Mouse (Mus musculus): ENCODE measurements around the gene Olfr959. TPM values are rescaled to one million over a fixed set of nuclear protein-coding genes. Genes with fewer than 3 reads are reported as not detected.

Gene Olfr959
- not detected for total RNA-seq (2021)
- long read RNA-seq, experiment 1 = 0 reads
- long read RNA-seq, experiment 2 = 0 reads

DNA sequence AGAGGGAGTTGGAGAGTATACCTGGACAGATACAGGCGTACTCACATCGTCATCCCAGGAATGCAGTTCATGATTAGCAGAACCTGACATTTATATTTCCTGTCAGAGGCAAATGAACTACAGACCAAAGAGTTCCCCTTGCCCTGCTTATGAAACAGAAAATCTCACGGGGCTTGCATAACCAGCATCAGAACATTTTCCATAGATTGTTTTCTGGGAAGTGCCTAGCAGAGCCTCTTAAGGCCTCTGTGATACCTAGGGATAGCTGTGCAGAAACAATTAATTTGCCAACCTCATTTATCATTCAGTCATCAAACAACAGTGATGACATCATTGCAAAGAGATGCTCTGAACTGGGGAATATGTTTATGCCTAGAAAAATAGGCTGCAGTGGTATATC, at the start of gene Olfr959:
Gene Olfr959 (minus strand): TSS at position 101 of the 400 bp plus-strand sequence.
- intact Hi-C loops (cut with DNase I; ENCODE audit: low total_unique reads) = no loop called here
- DNase-seq = no peak

DNA sequence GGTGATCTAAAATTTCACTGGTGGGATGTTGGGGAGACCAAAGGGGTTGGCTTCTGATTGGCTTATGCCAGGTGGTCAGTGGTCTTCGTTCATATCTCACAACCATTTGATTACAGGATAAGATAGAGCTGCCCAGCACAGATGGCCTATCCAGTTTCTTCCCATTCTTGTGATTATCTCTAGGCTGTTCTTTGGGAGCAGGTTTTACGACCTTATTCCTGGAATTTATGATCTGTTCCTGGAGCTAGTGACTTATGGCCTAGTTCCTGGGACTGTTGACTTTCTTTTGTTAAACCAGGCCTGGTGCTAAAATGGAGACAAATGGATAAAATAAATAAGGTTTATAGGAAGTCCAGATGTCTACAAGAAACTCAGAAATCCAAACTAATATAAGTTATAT, 49.3 kb upstream of the Olfr959 start:
- intact Hi-C loops (cut with DNase I; ENCODE audit: low total_unique reads) = no loop called here
- DNase-seq = no peak

DNA sequence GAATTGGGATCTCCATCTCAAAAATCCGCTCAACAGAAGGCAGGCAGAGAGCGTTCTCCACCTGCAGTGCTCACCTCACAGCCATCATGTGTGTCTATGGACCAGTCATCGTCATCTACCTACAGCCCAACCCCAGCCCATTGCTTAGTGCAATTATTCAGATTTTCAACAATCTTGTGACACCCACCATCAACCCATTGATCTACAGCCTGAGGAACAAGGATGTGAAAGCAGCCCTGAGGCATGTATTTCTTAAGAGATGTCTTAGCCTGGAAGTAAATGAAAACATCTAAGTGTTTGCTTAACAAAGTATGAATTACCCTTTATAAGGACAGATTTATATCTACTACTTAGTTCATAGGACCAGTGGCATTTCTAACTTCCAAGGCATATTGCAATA, 48.4 kb upstream of the Olfr959 start:
- no peak for DNase-seq
- intact Hi-C loops (cut with DNase I; ENCODE audit: low total_unique reads) = no loop called here

DNA sequence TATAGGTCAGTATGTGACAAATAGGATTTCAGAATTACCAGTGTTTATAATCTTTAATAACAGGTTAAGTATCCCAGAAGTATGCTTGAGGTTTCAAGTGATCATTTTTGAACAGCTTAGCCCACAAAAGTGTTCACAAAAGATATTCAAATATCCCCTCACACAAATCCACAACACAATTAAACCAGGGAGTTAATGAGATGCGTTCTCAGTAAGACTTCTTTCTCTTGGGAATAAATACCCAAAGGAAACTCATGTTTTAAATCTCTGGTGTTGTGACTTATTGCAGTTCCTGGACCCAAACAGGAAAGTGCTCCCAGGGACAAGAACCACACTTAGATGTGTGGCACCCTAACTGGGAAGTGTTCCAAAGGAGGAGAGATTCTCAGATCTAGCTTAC, 45.7 kb upstream of the Olfr959 start, which contains the start of gene Olfr960:
Gene Olfr960 (plus strand): TSS at position 301 of the 400 bp plus-strand sequence.
- no peak for DNase-seq
- intact Hi-C loops (cut with DNase I; ENCODE audit: low total_unique reads) = no loop called here

DNA sequence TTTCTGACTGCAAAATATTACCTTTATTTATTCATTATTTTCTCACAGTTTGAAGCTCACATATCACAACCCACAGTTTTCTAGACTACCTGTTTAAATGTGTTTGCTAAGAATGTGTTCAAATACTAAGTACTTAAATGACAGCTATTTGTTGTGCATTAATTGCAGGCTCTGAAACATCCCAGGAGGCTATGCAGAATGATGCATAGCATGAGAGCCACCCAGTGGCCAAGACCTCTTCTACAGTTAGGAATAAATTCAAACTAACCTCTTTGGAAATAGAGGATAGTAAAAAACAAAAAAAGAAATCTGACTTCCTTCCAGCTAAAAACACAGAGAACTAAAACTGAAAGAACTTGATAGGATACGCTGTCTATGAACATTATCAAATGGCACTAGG, 36.6 kb upstream of the Olfr959 start:
- intact Hi-C loops (cut with DNase I; ENCODE audit: low total_unique reads) = no loop called here
- DNase-seq = peak; percentile 12

DNA sequence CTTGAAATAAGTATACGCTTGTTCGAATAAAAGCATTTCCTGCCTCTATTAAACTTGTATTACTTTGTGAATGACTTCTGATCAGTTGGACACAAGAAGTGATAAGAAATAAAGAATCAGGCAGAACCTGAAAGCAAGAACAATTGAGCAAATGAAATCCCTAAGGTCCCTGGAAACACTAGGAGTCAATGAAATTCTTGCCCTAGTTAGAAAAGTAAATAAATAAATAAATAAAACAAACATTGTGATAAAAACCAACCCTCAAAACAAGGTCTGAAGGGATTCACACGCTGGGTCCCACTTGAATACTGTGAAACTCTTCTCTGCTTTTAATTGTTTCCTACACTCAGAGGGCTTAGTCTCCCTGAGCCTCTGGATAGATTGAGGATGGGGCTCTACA, 35.0 kb upstream of the Olfr959 start, which contains the start of gene Olfr148:
Gene Olfr148 (plus strand): TSS at position 301 of the 400 bp plus-strand sequence.
- intact Hi-C loops (cut with DNase I; ENCODE audit: low total_unique reads) = no loop called here

DNA sequence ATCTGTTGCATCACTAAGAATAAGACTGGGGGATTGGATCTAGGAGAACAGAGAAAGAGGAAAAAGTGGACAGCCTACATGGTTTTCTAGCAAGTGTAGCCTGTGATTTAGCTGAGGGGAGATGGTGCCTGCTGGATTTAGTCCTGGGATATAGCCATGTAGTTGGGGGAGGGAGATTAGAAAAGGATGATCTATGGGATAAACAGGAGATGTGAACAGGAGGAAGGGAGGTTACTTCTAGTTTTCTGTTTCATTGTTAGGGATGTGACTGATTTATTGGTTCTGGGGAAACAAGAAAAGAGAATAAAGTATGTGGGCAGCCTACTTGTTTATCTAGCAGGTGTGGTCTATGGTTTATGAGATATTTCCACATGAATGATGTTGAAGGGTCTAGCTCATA, 33.1 kb upstream of the Olfr959 start:
- intact Hi-C loops (cut with DNase I; ENCODE audit: low total_unique reads) = no loop called here
- no peak for DNase-seq

More for the DNA sequence above, 35.0 kb upstream of the Olfr959 start, which contains the start of gene Olfr148:
- no peak for DNase-seq

DNA sequence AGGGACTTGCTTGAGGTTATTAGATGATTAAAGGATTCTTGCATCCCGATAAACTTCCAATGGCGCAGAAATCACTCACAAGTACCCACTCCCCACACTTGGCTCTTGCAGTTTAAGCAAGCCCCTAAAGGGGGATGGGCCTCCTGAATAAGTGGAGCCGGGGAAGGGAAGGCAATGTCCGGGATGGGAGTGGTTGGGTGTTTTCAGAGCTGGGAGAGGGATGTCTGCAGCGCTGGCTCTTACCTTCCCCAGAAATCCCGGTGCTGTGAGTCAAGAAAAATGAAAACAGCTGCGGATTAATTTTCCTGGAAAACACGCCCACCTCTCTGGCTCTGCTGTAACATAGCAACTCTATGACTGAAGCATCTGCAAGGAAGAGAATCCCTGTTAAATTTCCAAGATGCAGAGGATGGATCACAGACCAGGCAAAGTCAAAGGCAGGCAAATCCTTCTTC, 28.7 kb upstream of the Olfr959 start, which contains the start of gene AW551984:
Gene AW551984 (minus strand): TSS at position 405 of the 455 bp plus-strand sequence.
- peak; percentile 23 for DNase-seq
- intact Hi-C loops (cut with DNase I; ENCODE audit: low total_unique reads) = no loop called here

DNA sequence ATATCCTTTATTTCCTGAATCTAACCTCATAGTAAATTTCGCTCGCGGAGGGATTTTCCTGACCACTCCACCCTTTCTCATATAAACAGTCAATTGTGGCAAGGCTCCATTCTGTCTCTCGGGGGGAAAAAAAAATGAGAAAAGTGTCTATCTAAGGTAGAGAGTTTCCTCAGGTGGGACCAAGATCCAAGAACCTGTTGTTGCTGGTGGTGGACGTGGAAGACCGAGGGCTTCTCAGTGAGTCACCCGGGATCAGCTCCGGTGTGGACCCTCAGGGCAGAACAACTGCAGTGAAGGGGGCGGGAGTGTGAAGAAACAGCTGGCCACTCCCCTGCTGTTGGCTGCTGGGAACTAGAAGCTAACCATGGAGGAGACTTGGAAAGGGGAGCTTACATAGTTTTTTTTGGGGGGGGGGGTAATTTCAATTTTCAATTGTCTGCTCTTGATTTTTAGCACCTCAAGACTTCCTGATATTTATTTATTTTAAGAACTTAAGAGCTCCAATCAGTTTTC, 28.0 kb upstream of the Olfr959 start:
- intact Hi-C loops (cut with DNase I; ENCODE audit: low total_unique reads) = no loop called here
- peak; percentile 42 for DNase-seq

DNA sequence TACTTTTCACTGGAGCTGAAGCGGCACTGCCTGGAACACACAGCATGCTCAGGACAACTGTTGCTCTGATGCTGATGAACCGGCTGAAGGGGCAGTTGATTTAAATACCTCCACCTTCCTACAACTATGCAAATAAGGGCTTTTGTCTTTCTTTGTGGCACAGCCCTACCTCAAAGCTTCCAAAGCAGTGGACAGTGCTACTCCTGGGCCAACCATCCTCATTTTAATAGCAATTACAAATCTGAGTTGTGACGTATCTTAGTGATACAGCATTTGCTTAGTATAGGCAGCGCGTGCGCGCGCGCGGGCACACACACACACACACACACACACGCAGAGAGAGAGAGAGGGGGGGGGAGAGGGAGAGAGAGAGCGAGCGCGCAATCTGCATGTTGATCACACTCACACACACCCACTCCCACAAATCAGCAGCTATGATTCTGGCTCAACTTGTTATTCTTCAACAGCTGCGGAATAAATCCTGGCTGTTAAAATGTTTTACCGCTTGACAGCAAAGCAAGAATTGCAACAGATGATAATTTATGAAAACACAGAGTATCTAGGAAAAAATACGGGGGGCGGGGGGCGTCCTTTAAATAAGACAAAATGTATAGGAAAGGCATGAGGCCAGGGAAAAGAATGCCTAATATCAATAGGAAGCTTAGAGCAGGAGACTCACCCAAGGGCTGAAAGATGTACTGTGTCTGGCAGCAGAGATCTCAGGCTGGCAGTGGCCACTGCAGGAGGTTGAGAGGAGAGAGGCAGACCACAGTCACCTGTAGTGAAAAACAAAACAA, 27.4 kb upstream of the Olfr959 start:
- intact Hi-C loops (cut with DNase I; ENCODE audit: low total_unique reads) = no loop called here
- no peak for DNase-seq

DNA sequence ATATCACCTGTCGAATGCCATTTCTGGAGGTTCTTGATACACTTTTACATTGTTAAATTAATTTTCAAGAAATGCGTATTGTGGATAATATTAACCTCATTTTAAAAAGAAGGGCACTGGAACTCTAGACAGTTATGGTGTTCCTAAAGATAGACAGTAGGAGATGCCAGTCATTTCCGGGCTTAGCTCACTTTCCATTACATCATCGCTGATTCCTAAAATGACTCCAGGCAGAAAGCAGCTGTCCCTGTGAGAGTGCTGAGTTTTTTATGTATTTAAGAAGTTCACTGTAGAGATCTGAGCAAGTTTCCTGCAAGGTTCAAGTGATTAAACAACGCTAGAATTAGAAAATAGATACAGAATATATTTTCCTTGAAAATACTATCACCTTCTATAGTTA, 1.7 kb upstream of the Olfr959 start:
- no peak for DNase-seq

DNA sequence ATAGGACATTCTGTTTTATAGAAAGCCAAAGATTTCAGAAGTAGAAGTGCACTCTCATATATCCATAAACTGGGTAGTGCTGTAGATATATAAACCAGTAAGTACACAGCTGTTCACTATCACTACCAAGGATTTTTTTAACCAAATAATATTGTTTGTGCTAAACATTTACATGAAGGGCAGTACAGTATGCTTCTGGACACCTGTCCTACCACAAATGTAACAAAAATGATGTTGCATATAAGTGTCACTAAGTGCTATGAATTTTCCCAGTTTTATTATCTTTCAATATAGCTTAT, 17.1 kb downstream of the Olfr959 start:
- intact Hi-C loops (cut with DNase I; ENCODE audit: low total_unique reads) = no loop called here
- no peak for DNase-seq

More for the DNA sequence above, 1.7 kb upstream of the Olfr959 start:
- intact Hi-C loops (cut with DNase I; ENCODE audit: low total_unique reads) = no loop called here

DNA sequence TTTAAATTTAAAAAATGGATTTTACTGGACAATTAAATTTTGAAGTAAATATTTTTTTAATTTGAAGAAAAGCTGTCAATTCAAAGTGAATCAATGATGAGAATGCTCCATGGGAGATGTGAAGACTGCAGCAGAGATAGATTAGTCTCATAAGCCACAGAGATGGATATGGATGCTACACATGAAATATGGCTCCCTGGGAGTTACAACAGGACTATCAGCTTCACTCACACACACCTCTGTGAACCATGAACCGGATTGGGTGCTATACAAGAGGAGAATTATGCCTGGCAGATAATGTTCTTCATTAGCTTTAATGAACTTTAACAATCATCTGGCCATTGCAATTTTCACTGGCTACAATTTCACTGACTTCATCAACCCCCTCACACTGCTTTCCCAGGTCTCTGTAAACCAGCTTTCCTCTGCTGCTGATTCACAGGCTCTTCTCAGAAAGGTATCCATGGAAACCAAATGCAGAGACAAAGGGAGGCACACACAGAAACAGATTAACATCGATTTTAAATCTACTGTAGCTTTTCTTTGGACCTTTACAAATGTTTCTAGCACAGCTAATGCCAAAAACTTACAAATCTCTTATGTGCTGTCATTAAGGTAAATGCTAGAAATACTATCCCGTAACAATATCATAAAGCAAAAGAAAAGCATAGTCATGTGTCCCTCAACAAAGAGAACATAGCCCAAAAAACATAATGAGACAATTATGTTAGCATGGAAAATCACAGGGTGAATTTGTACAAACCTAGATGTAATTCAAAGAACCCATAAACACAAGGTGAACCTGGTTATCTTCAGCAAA, 17.6 kb downstream of the Olfr959 start:
- intact Hi-C loops (cut with DNase I; ENCODE audit: low total_unique reads) = no loop called here
- DNase-seq = no peak

DNA sequence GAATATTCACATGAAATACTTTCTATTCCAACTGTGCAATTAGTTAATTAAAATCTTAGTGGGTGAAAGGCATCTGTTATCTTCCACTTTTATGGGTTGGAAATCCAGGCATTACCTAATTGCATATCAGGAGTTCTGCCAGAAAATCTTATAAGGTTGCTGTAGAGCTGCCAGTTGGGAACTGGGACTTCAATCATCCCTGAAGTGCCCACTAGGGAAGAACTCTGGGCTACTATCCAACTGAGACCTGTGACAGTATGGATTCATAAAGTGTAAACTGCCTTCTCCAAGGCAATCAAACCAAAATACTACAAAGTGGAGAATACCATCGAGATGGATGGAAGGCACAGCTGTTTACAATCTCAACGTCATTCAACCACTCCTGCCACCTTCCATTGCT, 21.4 kb downstream of the Olfr959 start, which contains the start of gene Olfr958:
Gene Olfr958 (minus strand): TSS at position 109 of the 400 bp plus-strand sequence.
- intact Hi-C loops (cut with DNase I; ENCODE audit: low total_unique reads) = no loop called here
- no peak for DNase-seq

DNA sequence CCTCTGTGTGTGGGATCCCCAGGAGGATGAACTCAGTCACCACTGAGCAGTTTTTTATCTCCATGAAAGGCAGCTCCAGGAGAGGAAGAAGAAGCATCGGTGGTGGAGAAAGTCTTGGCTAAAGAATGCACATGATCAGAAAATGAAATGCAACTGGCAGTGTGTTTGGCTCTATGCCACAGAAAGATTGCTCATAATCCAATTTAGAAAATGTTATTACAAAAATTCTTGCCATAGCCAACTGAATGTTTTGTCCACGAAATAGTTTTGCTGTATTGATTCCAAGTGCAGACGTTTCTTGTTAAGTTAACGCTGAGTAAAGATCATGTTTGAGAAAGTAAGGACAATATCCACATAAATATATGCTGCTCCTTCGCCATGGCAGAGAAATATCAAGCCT, 24.6 kb downstream of the Olfr959 start:
- intact Hi-C loops (cut with DNase I; ENCODE audit: low total_unique reads) = no loop called here
- DNase-seq = no peak

DNA sequence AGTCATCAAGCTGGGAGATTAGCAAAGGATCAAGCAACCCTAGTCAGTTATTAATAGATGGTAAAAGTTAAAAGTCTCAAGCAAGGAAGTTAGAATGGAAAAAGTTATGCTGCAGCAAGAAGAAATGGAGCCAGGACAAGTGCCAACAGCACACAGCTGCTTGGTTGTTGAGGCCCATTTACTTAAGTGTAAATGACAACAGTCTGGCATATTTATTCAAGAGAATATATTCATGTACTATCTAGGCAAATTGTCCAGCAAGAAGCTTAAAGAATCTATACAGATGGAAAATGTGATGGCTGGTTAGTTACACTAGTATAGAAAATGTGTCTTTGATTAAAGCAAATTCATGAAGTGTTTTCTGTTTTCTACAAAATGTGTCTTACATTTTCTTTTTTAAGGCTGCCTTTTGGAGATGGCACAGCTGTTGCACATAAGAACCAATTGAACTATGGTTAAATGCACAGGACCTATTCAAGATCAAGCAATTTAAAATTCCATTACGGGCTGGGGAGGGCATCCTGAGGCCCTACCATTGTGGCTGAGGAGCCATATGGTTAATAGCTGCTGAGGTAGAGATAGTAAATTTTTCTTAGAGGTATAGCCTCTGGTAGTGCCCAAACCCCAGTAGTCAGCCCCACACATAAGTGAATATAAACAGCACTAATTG, 51.6 kb downstream of the Olfr959 start:
- intact Hi-C loops (cut with DNase I; ENCODE audit: low total_unique reads) = no loop called here
- no peak for DNase-seq

Data from gastrocnemius, postnatal 14 days (tissue).